Mouse (Mus musculus) erythroblast, embryonic 14.5 days (primary cell): ENCODE data around the gene Prn.

ENCODE experiments used
- GATA1 ChIP-seq: IDR thresholded peaks from 2 replicates; pipeline ENCODE4 v1.6.1; 2012; ENCODE audit warnings: low read length, inconsistent platforms, mixed read lengths
- TAL1 ChIP-seq: IDR thresholded peaks from 3 replicates; pipeline ENCODE4 v1.6.1; 2012; ENCODE audit warnings: low read length, inconsistent platforms, mixed read lengths

DNA sequence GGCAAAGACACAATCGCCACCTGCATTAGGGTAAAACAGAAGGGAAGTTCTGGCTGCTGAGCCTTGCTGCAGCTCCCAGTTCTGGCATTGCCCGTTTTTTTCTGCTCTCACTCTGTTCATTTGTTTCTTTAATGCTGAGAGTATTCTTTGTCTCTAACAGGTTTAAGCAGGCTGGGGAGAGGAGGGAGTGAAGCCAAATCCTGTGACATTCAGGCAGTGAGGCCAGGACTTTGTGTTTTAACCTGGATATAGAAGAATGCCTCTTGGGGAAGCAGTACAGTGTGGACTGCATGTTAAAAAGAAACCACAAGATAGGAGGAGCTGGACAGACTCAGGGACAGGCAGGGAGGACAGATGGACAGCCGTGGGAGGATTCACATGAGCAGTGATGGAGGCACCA is 23.8 kb downstream of the Prn start:
- TF ChIP-seq GATA1 (no peak), TAL1 (no peak)
